Comparison of ENCODE assay signal across 12 mouse cellular contexts in genomic region chr5:115651821-115652220, GRCm38 (mm10). TPM values are rescaled to one million over a fixed set of nuclear protein-coding genes. Genes with fewer than 3 reads are reported as not detected.
DNase-seq lines count a peak whose midpoint lies in the region; ATAC-seq and TF ChIP-seq lines count a peak whose summit lies in the region.
"Had no signal": no experiment of that assay in that cellular context is flagged by ENCODE, and none has a peak within 500 bp of the region (broad histone marks: within the 10 kb centered on the region; RNA-seq: fewer than 3 reads in every experiment).

No protein-coding gene starts in this region.

- 87% methylated on average over 10 of the region's 10 CpGs for WGBS in lung, postnatal 0 days
- WGBS in limb, embryonic 14.5 days = 86% methylated on average over 10 of the region's 10 CpGs
- 87% methylated on average over 10 of the region's 10 CpGs for WGBS in stomach, postnatal 0 days

- TF ChIP-seq CTCF in lung, postnatal 0 days (IDR thresholded peaks at IDR 0.05) = no peak
- no peak for TF ChIP-seq CTCF in stomach, postnatal 0 days (IDR thresholded peaks at IDR 0.05; ENCODE audit: low read depth)

- H3K36me3 ChIP-seq in lung, postnatal 0 days (ENCODE audit: insufficient read depth, low read length) = no peaks in the 10 kb centered on the region
- H3K36me3 ChIP-seq in limb, embryonic 14.5 days (ENCODE audit: control insufficient read depth, insufficient read depth, low read length) = peaks cover 8% of the 10 kb centered on the region; the same call in 1 of the 2 replicates
- peaks cover 7% of the 10 kb centered on the region; the same call in 1 of the 2 replicates for H3K36me3 ChIP-seq in stomach, postnatal 0 days (ENCODE audit: control insufficient read depth, insufficient read depth, low read length)

- peak overlapping the region; percentile 20; the same call in 1 of the 2 replicates for H3K9ac ChIP-seq in lung, postnatal 0 days (replicated peaks; ENCODE audit: low read depth)
- H3K9ac ChIP-seq in limb, embryonic 14.5 days (ENCODE audit: low read depth, low read length, severe bottlenecking) = peak overlapping the region; percentile 50
- no peak overlapping the region for H3K9ac ChIP-seq in stomach, postnatal 0 days (ENCODE audit: low read length)

- TF ChIP-seq POLR2A in limb, embryonic 14.5 days (IDR thresholded peaks at IDR 0.05; ENCODE audit: borderline replicate concordance, extremely low read depth, insufficient read depth, insufficient read length) = no peak

- peak; percentile 91 for DNase-seq in heart, adult 11 months
- DNase-seq in heart, postnatal 10 days = no peak
- no peak for DNase-seq in lung, postnatal 0 days (ENCODE audit: low spot score)
- no peak for DNase-seq in lung, postnatal 25 days (ENCODE audit: low spot score)
- no peak for DNase-seq in limb, embryonic 14.5 days (ENCODE audit: low spot score)
- no peak for DNase-seq in stomach, postnatal 0 days (ENCODE audit: low spot score)
- no peak for DNase-seq in layer of hippocampus, postnatal 14 days (ENCODE audit: low spot score in 2 of 2)
- DNase-seq: kidney, postnatal 36 days; lung, postnatal 14 days; right cerebral cortex, postnatal 14 days; thymus, postnatal 14 days had no signal

- intact Hi-C loops in heart, postnatal 10 days (cut with DNase I) = loop anchor here (5.0 to 10.0 kb wide), 2 partner anchors 80 to 363 kb away; partner anchors contain the start of gene Bicdl1

- no peak overlapping the region for H3K27ac ChIP-seq in lung, postnatal 0 days (ENCODE audit: low read length)
- H3K27ac ChIP-seq in limb, embryonic 14.5 days (replicated peaks; ENCODE audit: low read depth, low read length) = no peak overlapping the region
- peak overlapping the region; percentile 90 for H3K27ac ChIP-seq in stomach, postnatal 0 days (replicated peaks)

- no peaks in the 10 kb centered on the region for H3K9me3 ChIP-seq in lung, postnatal 0 days (ENCODE audit: low read length)
- H3K9me3 ChIP-seq in limb, embryonic 14.5 days (ENCODE audit: control insufficient read depth, low read length) = no peaks in the 10 kb centered on the region
- H3K9me3 ChIP-seq in stomach, postnatal 0 days (ENCODE audit: control insufficient read depth, low read length) = no peaks in the 10 kb centered on the region

- no peak overlapping the region for H3K4me2 ChIP-seq in lung, postnatal 0 days (replicated peaks; ENCODE audit: low read depth, low read length)
- H3K4me2 ChIP-seq in limb, embryonic 14.5 days (replicated peaks; ENCODE audit: low read depth, low read length, severe bottlenecking) = peak overlapping the region; percentile 70; the same call in 1 of the 2 replicates
- H3K4me2 ChIP-seq in stomach, postnatal 0 days (replicated peaks; ENCODE audit: low read depth) = no peak overlapping the region

- H3K27me3 ChIP-seq in lung, postnatal 0 days (replicated peaks; ENCODE audit: insufficient read depth, low read length) = no peaks in the 10 kb centered on the region
- H3K27me3 ChIP-seq in limb, embryonic 14.5 days (ENCODE audit: control insufficient read depth, insufficient read depth, low read length) = no peaks in the 10 kb centered on the region
- no peaks in the 10 kb centered on the region for H3K27me3 ChIP-seq in stomach, postnatal 0 days (ENCODE audit: control insufficient read depth, insufficient read depth, low read length)

- no peak overlapping the region for H3K4me3 ChIP-seq in lung, postnatal 0 days (ENCODE audit: low read depth, low read length)
- peak overlapping the region; percentile 43 for H3K4me3 ChIP-seq in limb, embryonic 14.5 days (replicated peaks; ENCODE audit: low read length)
- no peak overlapping the region for H3K4me3 ChIP-seq in stomach, postnatal 0 days (ENCODE audit: low read depth, low read length)

- no peak for ATAC-seq in lung, postnatal 0 days
- ATAC-seq in limb, embryonic 14.5 days (ENCODE audit: low FRiP score, low read depth) = no peak
- no peak for ATAC-seq in stomach, postnatal 0 days (ENCODE audit: low FRiP score, low TSS enrichment)
- ATAC-seq in erythroid progenitor cell, adult 5-6 weeks (replicated peaks; ENCODE audit: low FRiP score, poor library complexity, severe bottlenecking) = no peak

- H3K4me1 ChIP-seq in lung, postnatal 0 days (ENCODE audit: insufficient read depth, low read depth, low read length) = peaks cover 8% of the 10 kb centered on the region; the same call in 1 of the 2 replicates
- no peaks in the 10 kb centered on the region for H3K4me1 ChIP-seq in limb, embryonic 14.5 days (ENCODE audit: control insufficient read depth, insufficient read depth, low read length)
- H3K4me1 ChIP-seq in stomach, postnatal 0 days (replicated peaks; ENCODE audit: control insufficient read depth, insufficient read depth) = no peaks in the 10 kb centered on the region

- TF ChIP-seq EP300 in lung, postnatal 0 days (IDR thresholded peaks at IDR 0.05) = no peak
- TF ChIP-seq EP300 in stomach, postnatal 0 days (optimal IDR thresholded peaks at IDR 0.05) = no peak

RNA-seq across cellular contexts. Expression of gene Rab35, which starts 20.1 kb away (rescaled TPM):
- total RNA-seq in heart, postnatal 10 days (2021) = 10 to 100 TPM; 51.0 to 52.2 TPM
- polyA plus RNA-seq in lung, postnatal 0 days (2015; fragmentation: Nextera tagmentation; extraction: Ambion mirVana) = 19.5 and 20.1 TPM in 2 replicates
- 62.6 and 65.2 TPM in 2 replicates for polyA plus RNA-seq in limb, embryonic 14.5 days (2012; rRNA removed)
- 19.8 and 22.4 TPM in 2 replicates for polyA plus RNA-seq in limb, embryonic 14.5 days (2014; fragmentation: Nextera tagmentation; extraction: Ambion mirVana)
- 20.0 and 20.3 TPM in 2 replicates for polyA plus RNA-seq in stomach, postnatal 0 days (2015; fragmentation: Nextera tagmentation; extraction: Ambion mirVana)
- 33.5 and 53.7 TPM in 2 replicates for total RNA-seq in erythroid progenitor cell, adult 5-6 weeks (2015; ENCODE audit: low replicate concordance)
- total RNA-seq in erythroid progenitor cell, adult 5-6 weeks (2017; ENCODE audit: low replicate concordance) = 46.8 and 49.4 TPM in 2 replicates
- total RNA-seq in layer of hippocampus, postnatal 14 days (2021) = 10 to 100 TPM; 81.3 to 88.6 TPM
